Mouse (Mus musculus): ENCODE data around the gene Zfp324. TPM values are rescaled to one million over a fixed set of nuclear protein-coding genes. Genes with fewer than 3 reads are reported as not detected.
A peak's percentile ranks its signal among the peaks of the same experiment; 100 is the strongest.
"Not testable (repeated sequence)": the region's sequence is repeated elsewhere in the genome, so short reads cannot be mapped to it uniquely, and the experiment has no call there.

Zfp324 gene
- polyA plus RNA-seq, 1 experiment from 2014 or later = 9.4 TPM

DNA sequence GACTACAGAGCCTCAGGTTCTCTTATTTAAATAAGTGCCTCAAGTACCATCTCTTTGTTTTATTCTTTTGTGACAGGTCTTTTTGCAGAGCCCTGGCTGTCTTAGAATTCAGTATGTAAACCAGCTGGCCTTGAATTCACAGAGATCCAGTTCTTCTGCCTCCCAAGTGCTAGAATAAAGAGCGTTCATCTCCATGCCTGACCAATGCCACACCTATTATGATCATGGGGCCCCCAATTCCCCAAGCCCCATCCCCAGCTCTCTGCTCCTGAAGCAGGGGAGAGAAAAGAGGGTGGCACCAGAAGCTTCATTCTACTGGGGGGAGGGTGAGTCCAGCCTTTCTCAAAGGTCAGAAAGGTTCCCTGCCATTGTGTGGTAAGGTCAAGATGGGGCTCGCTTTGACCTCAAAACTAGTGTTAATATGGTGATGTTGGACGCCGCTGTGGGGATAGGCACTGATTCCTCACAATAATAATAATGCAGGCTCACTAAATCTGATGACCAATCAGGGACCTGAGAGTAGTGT, 32.0 kb upstream of the Zfp324 start:
- WGBS = 71% methylated on average over 4 of the region's 4 CpGs
- no peaks in the 10 kb centered on the region for H3K36me3 ChIP-seq (ENCODE audit: control insufficient read depth, insufficient read depth, low read length)

DNA sequence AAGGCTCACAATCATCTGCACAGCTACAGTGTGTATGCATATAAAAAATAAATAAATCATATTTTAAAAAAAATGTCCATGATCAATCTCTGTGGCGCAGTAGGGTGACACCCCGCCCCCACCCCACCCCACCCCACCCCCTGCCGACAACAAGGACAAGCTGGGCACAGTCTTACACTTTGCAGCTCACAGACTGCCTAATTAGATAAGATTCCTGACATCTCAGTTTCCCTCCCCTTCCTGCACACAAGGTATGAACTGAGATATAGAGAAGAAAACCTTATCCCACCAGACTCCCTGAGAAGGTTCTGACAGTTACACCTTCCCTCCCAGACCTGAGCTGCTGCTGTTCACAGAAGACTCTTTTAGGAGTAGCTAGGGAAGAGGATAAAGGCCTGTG, 30.8 kb upstream of the Zfp324 start:
- H3K36me3 ChIP-seq (ENCODE audit: control insufficient read depth, insufficient read depth, low read length) = no peaks in the 10 kb centered on the region
- ATAC-seq (ENCODE audit: low read depth) (no peak), DNase-seq (ENCODE audit: low spot score) (no peak)
- 89% methylated on average over 3 of the region's 3 CpGs for WGBS
- no peak overlapping the region for H3K27ac ChIP-seq (replicated peaks; ENCODE audit: low read depth, low read length)
- no peak overlapping the region for H3K4me2 ChIP-seq (ENCODE audit: low read depth, low read length)
- H3K9ac ChIP-seq (ENCODE audit: low read depth, low read length) = no peak overlapping the region
- no peak overlapping the region for H3K4me3 ChIP-seq (ENCODE audit: low read depth, low read length)
- no peaks in the 10 kb centered on the region for H3K27me3 ChIP-seq (replicated peaks; ENCODE audit: control insufficient read depth, insufficient read depth, low read length)
- H3K4me1 ChIP-seq (ENCODE audit: control insufficient read depth, insufficient read depth, low read length) = no peaks in the 10 kb centered on the region
- H3K9me3 ChIP-seq (ENCODE audit: control insufficient read depth, low read length) = no peaks in the 10 kb centered on the region

More for the DNA sequence above, 32.0 kb upstream of the Zfp324 start:
- Histone ChIP-seq H3K27me3 (replicated peaks; ENCODE audit: control insufficient read depth, insufficient read depth, low read length) (no peaks in the 10 kb centered on the region), H3K9ac (ENCODE audit: low read depth, low read length) (no peak overlapping the region), H3K4me2 (ENCODE audit: low read depth, low read length) (no peak overlapping the region), H3K4me3 (ENCODE audit: low read depth, low read length) (no peak overlapping the region), H3K4me1 (ENCODE audit: control insufficient read depth, insufficient read depth, low read length) (no peaks in the 10 kb centered on the region), H3K27ac (replicated peaks; ENCODE audit: low read depth, low read length) (no peak overlapping the region), H3K9me3 (ENCODE audit: control insufficient read depth, low read length) (no peaks in the 10 kb centered on the region)
- DNase-seq (ENCODE audit: low spot score) (no peak), ATAC-seq (ENCODE audit: low read depth) (no peak)

DNA sequence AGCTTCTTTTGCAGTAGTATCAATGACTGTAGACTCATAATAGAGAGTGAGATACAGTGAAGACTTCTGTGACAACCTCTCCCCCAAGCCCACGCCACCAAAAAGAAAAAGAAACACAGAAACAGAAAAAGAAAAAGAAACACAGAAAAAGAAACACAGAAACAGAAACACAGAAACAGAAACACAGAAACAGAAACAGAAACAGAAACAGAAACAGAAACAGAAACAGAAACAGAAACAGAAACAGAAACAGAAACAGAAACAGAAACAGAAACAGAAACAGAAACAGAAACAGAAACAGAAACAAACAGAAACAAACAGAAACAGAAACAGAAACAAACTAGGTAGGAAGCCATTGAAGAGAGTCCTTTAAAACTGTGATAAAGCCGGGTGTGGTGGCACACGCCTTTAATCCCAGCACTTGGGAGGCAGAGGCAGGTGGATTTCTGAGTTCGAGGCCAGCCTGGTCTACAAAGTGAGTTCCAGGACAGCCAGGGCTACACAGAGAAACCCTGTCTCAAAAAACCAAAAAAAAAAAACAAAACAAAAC, 28.3 kb upstream of the Zfp324 start:
- H3K4me1 ChIP-seq (ENCODE audit: control insufficient read depth, insufficient read depth, low read length); H3K9me3 ChIP-seq (ENCODE audit: control insufficient read depth, low read length); H3K4me3 ChIP-seq (ENCODE audit: low read depth, low read length); H3K9ac ChIP-seq (ENCODE audit: low read depth, low read length); H3K27me3 ChIP-seq (replicated peaks; ENCODE audit: control insufficient read depth, insufficient read depth, low read length); DNase-seq (ENCODE audit: low spot score); H3K27ac ChIP-seq (replicated peaks; ENCODE audit: low read depth, low read length); ATAC-seq (ENCODE audit: low read depth); H3K4me2 ChIP-seq (ENCODE audit: low read depth, low read length); H3K36me3 ChIP-seq (ENCODE audit: control insufficient read depth, insufficient read depth, low read length): not testable (repeated sequence)
- 85% methylated on average over 4 of the region's 4 CpGs for WGBS

DNA sequence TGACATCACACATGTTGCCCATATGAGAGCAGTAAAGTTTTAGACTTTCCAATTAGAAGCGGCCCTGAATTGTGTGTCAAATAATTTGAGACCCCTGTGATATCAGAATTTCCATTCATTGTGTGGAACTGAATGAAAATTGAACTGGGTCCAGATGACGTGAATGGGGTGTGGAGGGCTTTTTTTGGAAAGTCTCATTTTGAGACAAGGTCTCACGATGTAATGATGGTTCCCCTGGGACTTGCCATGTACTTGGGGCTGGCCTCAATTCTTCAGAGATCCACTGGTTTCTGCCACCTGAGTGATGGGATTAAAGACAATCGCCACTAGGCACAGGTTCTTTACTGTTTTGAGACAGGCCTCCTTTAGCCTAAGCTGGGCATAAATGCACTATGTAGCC, 25.0 kb upstream of the Zfp324 start:
- no peak for ATAC-seq (ENCODE audit: low read depth)
- DNase-seq (ENCODE audit: low spot score) = no peak
- H3K27ac ChIP-seq (replicated peaks; ENCODE audit: low read depth, low read length) = no peak overlapping the region
- H3K4me3 ChIP-seq (ENCODE audit: low read depth, low read length) = no peak overlapping the region
- no peaks in the 10 kb centered on the region for H3K27me3 ChIP-seq (replicated peaks; ENCODE audit: control insufficient read depth, insufficient read depth, low read length)
- H3K36me3 ChIP-seq (ENCODE audit: control insufficient read depth, insufficient read depth, low read length) = no peaks in the 10 kb centered on the region
- no peak overlapping the region for H3K4me2 ChIP-seq (ENCODE audit: low read depth, low read length)
- 80% methylated on average over 4 of the region's 4 CpGs for WGBS
- no peaks in the 10 kb centered on the region for H3K9me3 ChIP-seq (ENCODE audit: control insufficient read depth, low read length)
- no peaks in the 10 kb centered on the region for H3K4me1 ChIP-seq (ENCODE audit: control insufficient read depth, insufficient read depth, low read length)
- no peak overlapping the region for H3K9ac ChIP-seq (ENCODE audit: low read depth, low read length)

DNA sequence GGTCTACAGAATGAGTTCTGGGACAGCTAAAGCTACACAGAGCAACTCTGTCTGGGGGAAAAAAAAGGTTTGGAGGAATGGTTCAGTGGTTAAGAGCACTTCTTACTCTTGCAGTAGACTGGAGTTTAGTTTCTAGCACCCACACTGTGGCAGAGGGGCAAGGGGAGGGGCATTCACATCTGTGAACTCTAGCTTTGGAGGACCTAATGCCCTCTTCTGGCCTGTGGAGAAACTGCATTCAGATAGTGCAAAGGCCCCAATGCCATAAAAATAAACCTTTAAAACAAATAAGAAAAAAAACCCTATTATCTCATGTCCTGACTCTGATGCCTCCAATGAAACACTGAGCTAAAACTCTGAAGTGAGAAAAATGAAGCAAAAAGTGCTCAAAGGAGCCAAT, 22.1 kb upstream of the Zfp324 start:
- H3K9me3 ChIP-seq (ENCODE audit: control insufficient read depth, low read length) = no peaks in the 10 kb centered on the region
- H3K27ac ChIP-seq (replicated peaks; ENCODE audit: low read depth, low read length) = no peak overlapping the region
- DNase-seq (ENCODE audit: low spot score) = no peak
- no peak overlapping the region for H3K4me2 ChIP-seq (ENCODE audit: low read depth, low read length)
- no peaks in the 10 kb centered on the region for H3K4me1 ChIP-seq (ENCODE audit: control insufficient read depth, insufficient read depth, low read length)
- H3K36me3 ChIP-seq (ENCODE audit: control insufficient read depth, insufficient read depth, low read length) = no peaks in the 10 kb centered on the region
- no peak overlapping the region for H3K9ac ChIP-seq (ENCODE audit: low read depth, low read length)
- H3K27me3 ChIP-seq (replicated peaks; ENCODE audit: control insufficient read depth, insufficient read depth, low read length) = no peaks in the 10 kb centered on the region
- H3K4me3 ChIP-seq (ENCODE audit: low read depth, low read length) = no peak overlapping the region
- no peak for ATAC-seq (ENCODE audit: low read depth)

DNA sequence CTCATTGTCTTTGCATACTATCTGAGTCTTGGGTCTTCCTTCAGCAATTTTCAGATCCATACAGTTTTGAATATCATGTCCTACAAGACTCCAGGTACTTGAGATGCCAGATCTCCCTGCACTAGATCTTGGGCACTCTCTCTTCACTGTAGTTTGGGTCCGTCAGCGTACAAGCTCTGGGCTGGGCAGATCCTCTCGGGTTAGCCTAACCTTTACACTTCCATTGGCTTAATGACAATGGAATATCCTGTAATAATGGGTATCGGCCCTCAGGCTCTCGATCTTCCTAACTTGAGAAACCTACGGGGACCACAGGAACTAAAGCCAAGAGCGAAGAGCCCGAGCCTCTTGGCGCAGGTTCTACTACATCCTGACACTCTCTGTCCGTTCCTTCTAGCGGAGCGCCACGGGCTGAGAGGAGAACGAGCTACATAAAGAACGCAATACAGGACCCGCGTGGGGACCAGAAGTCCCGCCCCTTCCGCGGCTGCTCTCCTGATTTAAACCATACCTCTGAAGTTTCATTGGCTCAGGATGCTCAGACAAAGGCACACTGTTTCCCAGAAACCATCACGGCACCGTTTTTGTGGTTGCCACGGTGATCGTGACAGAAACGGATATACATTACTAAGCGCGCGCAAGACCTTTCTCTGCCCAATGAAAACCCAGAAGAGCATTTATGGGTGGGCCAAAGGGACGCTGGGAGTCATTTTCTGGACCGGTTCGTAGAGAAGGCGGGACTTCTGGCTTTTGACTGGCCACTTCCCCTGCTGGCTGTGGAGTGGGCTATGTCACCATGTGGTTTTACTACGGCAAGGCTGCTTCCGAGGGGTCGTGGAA, 16.4 kb upstream of the Zfp324 start:
- ATAC-seq (ENCODE audit: low read depth) = peak; percentile 99
- no peaks in the 10 kb centered on the region for H3K27me3 ChIP-seq (replicated peaks; ENCODE audit: control insufficient read depth, insufficient read depth, low read length)
- H3K9ac ChIP-seq (ENCODE audit: low read depth, low read length) = peak overlapping the region; percentile 77
- peak; percentile 99 for DNase-seq (ENCODE audit: low spot score)
- no peaks in the 10 kb centered on the region for H3K36me3 ChIP-seq (ENCODE audit: control insufficient read depth, insufficient read depth, low read length)
- peak overlapping the region; percentile 94 for H3K4me2 ChIP-seq (ENCODE audit: low read depth, low read length)
- H3K4me3 ChIP-seq (ENCODE audit: low read depth, low read length) = peak overlapping the region; percentile 53
- 11% methylated on average over 35 of the region's 35 CpGs for WGBS
- H3K9me3 ChIP-seq (ENCODE audit: control insufficient read depth, low read length) = no peaks in the 10 kb centered on the region
- H3K4me1 ChIP-seq (ENCODE audit: control insufficient read depth, insufficient read depth, low read length) = peaks cover 10% of the 10 kb centered on the region; the same call in 1 of the 2 replicates
- peak overlapping the region; percentile 91 for H3K27ac ChIP-seq (replicated peaks; ENCODE audit: low read depth, low read length)

DNA sequence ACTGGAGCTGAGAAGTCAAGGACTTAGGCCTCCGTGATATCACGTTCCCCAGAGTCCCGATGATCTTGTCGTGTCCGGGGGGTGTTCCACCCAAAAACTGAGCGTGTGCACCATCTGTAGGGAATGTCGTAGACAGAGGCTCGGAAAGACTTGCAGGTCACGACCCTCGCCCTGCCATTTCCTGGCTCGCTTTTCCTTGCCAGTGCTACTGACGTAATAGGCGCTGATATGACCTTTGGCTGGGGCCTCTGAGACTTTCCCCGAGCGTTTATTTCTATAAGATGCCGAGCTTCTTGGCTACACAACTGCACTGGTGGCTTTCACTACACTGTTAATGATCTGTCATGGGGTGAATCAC, 15.8 kb upstream of the Zfp324 start:
- peak overlapping the region; percentile 77 for H3K9ac ChIP-seq (ENCODE audit: low read depth, low read length)
- no peaks in the 10 kb centered on the region for H3K27me3 ChIP-seq (replicated peaks; ENCODE audit: control insufficient read depth, insufficient read depth, low read length)
- DNase-seq (ENCODE audit: low spot score) (no peak), ATAC-seq (ENCODE audit: low read depth) (no peak)
- H3K27ac ChIP-seq (replicated peaks; ENCODE audit: low read depth, low read length) = peak overlapping the region; percentile 89
- no peaks in the 10 kb centered on the region for H3K9me3 ChIP-seq (ENCODE audit: control insufficient read depth, low read length)
- under 1% methylated on average over 16 of the region's 16 CpGs for WGBS
- H3K36me3 ChIP-seq (ENCODE audit: control insufficient read depth, insufficient read depth, low read length) = no peaks in the 10 kb centered on the region
- peak overlapping the region; percentile 94 for H3K4me2 ChIP-seq (ENCODE audit: low read depth, low read length)
- peak overlapping the region; percentile 53 for H3K4me3 ChIP-seq (ENCODE audit: low read depth, low read length)
- H3K4me1 ChIP-seq (ENCODE audit: control insufficient read depth, insufficient read depth, low read length) = peaks cover 10% of the 10 kb centered on the region; the same call in 1 of the 2 replicates

DNA sequence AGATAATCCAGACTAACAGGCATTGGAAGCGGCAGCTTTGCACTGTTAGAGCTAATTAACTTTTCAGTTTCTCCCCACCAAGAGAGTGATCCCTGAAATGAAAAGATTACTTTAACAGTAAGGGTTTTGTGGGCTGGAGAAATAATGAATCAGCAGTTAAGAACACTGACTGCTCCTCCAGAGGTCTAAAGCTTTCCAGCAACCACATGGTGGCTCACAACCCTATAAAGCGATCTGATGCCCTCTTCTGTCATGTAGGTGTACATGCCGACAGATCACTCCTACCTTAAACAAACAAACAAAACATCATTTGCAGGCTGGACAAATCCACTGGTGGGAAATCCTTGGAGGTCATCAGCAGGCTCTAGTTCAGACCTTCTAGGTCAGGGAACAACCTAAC, 10.7 kb upstream of the Zfp324 start:
- DNase-seq (ENCODE audit: low spot score) (no peak), ATAC-seq (ENCODE audit: low read depth) (no peak)
- Histone ChIP-seq H3K4me1 (ENCODE audit: control insufficient read depth, insufficient read depth, low read length) (peaks cover 4% of the 10 kb centered on the region; the same call in 1 of the 2 replicates), H3K9ac (ENCODE audit: low read depth, low read length) (no peak overlapping the region), H3K27ac (replicated peaks; ENCODE audit: low read depth, low read length) (no peak overlapping the region), H3K27me3 (replicated peaks; ENCODE audit: control insufficient read depth, insufficient read depth, low read length) (no peaks in the 10 kb centered on the region), H3K36me3 (ENCODE audit: control insufficient read depth, insufficient read depth, low read length) (no peaks in the 10 kb centered on the region), H3K4me3 (ENCODE audit: low read depth, low read length) (no peak overlapping the region), H3K4me2 (ENCODE audit: low read depth, low read length) (no peak overlapping the region), H3K9me3 (ENCODE audit: control insufficient read depth, low read length) (no peaks in the 10 kb centered on the region)
- 60% methylated on average over 3 of the region's 3 CpGs for WGBS
